ENCODE assay signal across 24 mouse cellular contexts in the genomic region with DNA sequence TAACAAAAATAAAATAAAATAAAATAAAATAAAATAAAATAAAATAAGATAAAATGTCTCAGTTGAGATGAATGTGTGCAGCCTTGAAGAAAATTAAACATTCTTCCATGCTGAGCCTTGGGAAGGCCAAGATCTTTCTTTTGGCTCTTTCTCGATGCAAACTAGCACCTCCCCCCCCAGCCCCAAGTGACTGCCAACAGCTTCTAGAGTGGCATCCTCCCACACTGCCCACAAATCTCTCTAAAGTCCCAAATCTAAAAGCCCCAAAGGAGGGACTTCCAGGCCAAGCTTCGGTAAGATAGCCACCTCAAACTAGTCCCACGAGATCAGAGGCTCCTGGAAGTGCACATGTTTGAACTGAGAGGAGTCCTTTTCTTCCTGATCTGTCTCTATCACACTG. TPM values are rescaled to one million over a fixed set of nuclear protein-coding genes. Genes with fewer than 3 reads are reported as not detected.
"Had no signal": no experiment of that assay in that cellular context is flagged by ENCODE, and none has a peak within 500 bp of the region (broad histone marks: within the 10 kb centered on the region; RNA-seq: fewer than 3 reads in every experiment).

No protein-coding gene starts in this region.

- H3K27ac ChIP-seq: lung, embryonic 15.5 days; macrophage; midbrain, embryonic 12.5 days; neural tube, embryonic 13.5 days; neural tube, embryonic 15.5 days had no signal

- H3K4me3 ChIP-seq: lung, embryonic 15.5 days; megakaryocyte, embryonic 14.5 days; midbrain, embryonic 12.5 days; myocyte; neural tube, embryonic 13.5 days; neural tube, embryonic 15.5 days had no signal

- ATAC-seq: lung, postnatal 0 days; midbrain, embryonic 16.5 days had no signal

- H3K9ac ChIP-seq: lung, embryonic 15.5 days; midbrain, embryonic 12.5 days; neural tube, embryonic 13.5 days; neural tube, embryonic 15.5 days had no signal

- H3K9me3 ChIP-seq: lung, embryonic 15.5 days; megakaryocyte, embryonic 14.5 days; midbrain, embryonic 12.5 days; neural tube, embryonic 13.5 days; neural tube, embryonic 15.5 days had no signal

- H3K4me2 ChIP-seq: lung, embryonic 15.5 days; midbrain, embryonic 12.5 days; neural tube, embryonic 13.5 days; neural tube, embryonic 15.5 days had no signal

- H3K4me1 ChIP-seq: lung, embryonic 15.5 days; megakaryocyte, embryonic 14.5 days; midbrain, embryonic 12.5 days; neural tube, embryonic 13.5 days; neural tube, embryonic 15.5 days had no signal

- H3K36me3 ChIP-seq: lung, embryonic 15.5 days; midbrain, embryonic 12.5 days; neural tube, embryonic 13.5 days; neural tube, embryonic 15.5 days had no signal

- H3K27me3 ChIP-seq: lung, embryonic 15.5 days; megakaryocyte, embryonic 14.5 days; midbrain, embryonic 12.5 days; neural tube, embryonic 13.5 days; neural tube, embryonic 15.5 days had no signal

- DNase-seq: lung, adult 2 months; lung, postnatal 14 days; lung, postnatal 36 days; midbrain, embryonic 14.5 days; retina, postnatal 1 day; right cerebral cortex, adult 18-20 months; right cerebral cortex, postnatal 25 days; right cerebral cortex, postnatal 4 days; spleen, adult 18-20 months; thymus, adult 18-20 months; thymus, postnatal 14 days; thymus, postnatal 36 days had no signal

RNA-seq across cellular contexts. Expression of a gene that starts 5.7 kb away (rescaled TPM):
- total RNA-seq: megakaryocyte progenitor cell, adult 5-6 weeks had no signal
- polyA plus RNA-seq: lung, adult 2 months; lung, embryonic 15.5 days; lung, postnatal 0 days; macrophage; midbrain, embryonic 12.5 days; midbrain, embryonic 14.5 days; midbrain, embryonic 16.5 days; neural tube, embryonic 11.5 days; neural tube, embryonic 13.5 days; neural tube, embryonic 15.5 days; thymus, postnatal 0 days had no signal
